Mouse (Mus musculus): ENCODE results near the gene Plcb2. TPM values are rescaled to one million over a fixed set of nuclear protein-coding genes. Genes with fewer than 3 reads are reported as not detected.

Plcb2 gene
- total RNA-seq (2021) = 1 to 10 TPM; 2.5 to 2.8 TPM
- long read RNA-seq, experiment 1, partial matches to known transcripts = 0 of 2 reads
- long read RNA-seq, experiment 1, other reads (novel, unspliced or antisense) = 1 of 2 reads
- long read RNA-seq, experiment 2 = 0 reads

GRCm38 (mm10) chr2:118728337-118728736, at the start of gene Plcb2:
Gene Plcb2 (minus strand): TSS chr2:118728438.
- DNase-seq (ENCODE audit: low spot score in 2 of 2) = no peak

GRCm38 (mm10) chr2:118776295-118776694, 48.1 kb upstream of the Plcb2 start:
- DNase-seq (ENCODE audit: low spot score in 2 of 2) = no peak

- DNase-seq (ENCODE audit: low spot score in 2 of 2) = no peak
These were observed 47.6 kb upstream of the Plcb2 start for GRCm38 (mm10) chr2:118775846-118776245.

GRCm38 (mm10) chr2:118775396-118775795, 47.2 kb upstream of the Plcb2 start:
- no peak for DNase-seq (ENCODE audit: low spot score in 2 of 2)

GRCm38 (mm10) chr2:118774536-118774935, 46.3 kb upstream of the Plcb2 start:
- DNase-seq (ENCODE audit: low spot score in 2 of 2) = no peak

GRCm38 (mm10) chr2:118772158-118772874, 44.1 kb upstream of the Plcb2 start, which contains the start of gene Phgr1:
Gene Phgr1 (plus strand): TSS chr2:118772769.
- DNase-seq (ENCODE audit: low spot score in 2 of 2) = no peak

GRCm38 (mm10) chr2:118766041-118767033, 38.1 kb upstream of the Plcb2 start:
- DNase-seq (ENCODE audit: low spot score in 2 of 2) = no peak

- DNase-seq (ENCODE audit: low spot score in 2 of 2) = no peak
These were observed 36.6 kb upstream of the Plcb2 start for GRCm38 (mm10) chr2:118764875-118765274.

GRCm38 (mm10) chr2:118764094-118764831, 36.0 kb upstream of the Plcb2 start:
- DNase-seq (ENCODE audit: low spot score in 2 of 2) = no peak

GRCm38 (mm10) chr2:118763469-118763868, 35.2 kb upstream of the Plcb2 start:
- no peak for DNase-seq (ENCODE audit: low spot score in 2 of 2)

GRCm38 (mm10) chr2:118762784-118763148, 34.5 kb upstream of the Plcb2 start:
- no peak for DNase-seq (ENCODE audit: low spot score in 2 of 2)

- DNase-seq (ENCODE audit: low spot score in 2 of 2) = peak; percentile 89 to 90
These were observed 33.9 kb upstream of the Plcb2 start, which contains the start of gene Ccdc9b for GRCm38 (mm10) chr2:118761906-118762783. Gene Ccdc9b (minus strand): TSS chr2:118762661.

GRCm38 (mm10) chr2:118761358-118761757, 33.1 kb upstream of the Plcb2 start:
- no peak for DNase-seq (ENCODE audit: low spot score in 2 of 2)

- DNase-seq (ENCODE audit: low spot score in 2 of 2) = no peak
These were observed 32.2 kb upstream of the Plcb2 start for GRCm38 (mm10) chr2:118760311-118761025.

- DNase-seq (ENCODE audit: low spot score in 2 of 2) = no peak
These were observed 31.6 kb upstream of the Plcb2 start for GRCm38 (mm10) chr2:118759828-118760227.

GRCm38 (mm10) chr2:118756103-118756502, 27.9 kb upstream of the Plcb2 start:
- DNase-seq (ENCODE audit: low spot score in 2 of 2) = no peak

- DNase-seq (ENCODE audit: low spot score in 2 of 2) = no peak
These were observed 27.2 kb upstream of the Plcb2 start for GRCm38 (mm10) chr2:118755407-118755806.

GRCm38 (mm10) chr2:118754143-118754542, 25.9 kb upstream of the Plcb2 start:
- no peak for DNase-seq (ENCODE audit: low spot score in 2 of 2)

- no peak for DNase-seq (ENCODE audit: low spot score in 2 of 2)
These were observed 24.5 kb upstream of the Plcb2 start for GRCm38 (mm10) chr2:118752792-118753108.
